Mouse (Mus musculus) stomach, embryonic 16.5 days (tissue): ENCODE data around the gene Commd8. TPM values are rescaled to one million over a fixed set of nuclear protein-coding genes. Genes with fewer than 3 reads are reported as not detected.

ENCODE experiments used
- ATAC-seq: fragments of 200-750 bp; cut with Nextera tagmentation; 2 replicates; pipeline ENCODE4 v1.8.0; 2017; ENCODE audit warnings: moderate number of reproducible peaks, moderate TSS enrichment; ENCODE audit not compliant: insufficient read depth, low FRiP score
- H3K27ac ChIP-seq: fragments of 300-500 bp; sonication (generic); 2 replicates; pipeline ENCODE4 v1.5.1; 2014; ENCODE audit warnings: low read length
- H3K27me3 ChIP-seq: fragments of 300-500 bp; sonication (generic); 2 replicates; pipeline ENCODE4 v1.6.1; 2014; ENCODE audit warnings: low read length, control low read depth, mixed read lengths; ENCODE audit not compliant: control insufficient read depth, insufficient read depth
- H3K36me3 ChIP-seq: fragments of 300-500 bp; sonication (generic); 2 replicates; pipeline ENCODE4 v1.6.1; 2014; ENCODE audit warnings: low read length; ENCODE audit not compliant: control insufficient read depth, insufficient read depth
- H3K4me1 ChIP-seq: fragments of 300-500 bp; sonication (generic); 2 replicates; pipeline ENCODE4 v1.6.1; 2014; ENCODE audit warnings: low read length, control low read depth, mixed read lengths; ENCODE audit not compliant: control insufficient read depth, insufficient read depth
- H3K4me2 ChIP-seq: fragments of 300-500 bp; sonication (generic); 2 replicates; pipeline ENCODE4 v1.6.1; 2014; ENCODE audit warnings: low read depth, low read length, mixed read lengths
- H3K4me3 ChIP-seq: fragments of 300-500 bp; sonication (generic); replicated peaks from 2 replicates; pipeline ENCODE4 v1.5.1; 2014; ENCODE audit warnings: mild to moderate bottlenecking, low read length
- H3K9ac ChIP-seq: fragments of 300-500 bp; sonication (generic); 2 replicates; pipeline ENCODE4 v1.6.1; 2014; ENCODE audit warnings: low read length
- H3K9me3 ChIP-seq: fragments of 300-500 bp; sonication (generic); replicated peaks from 2 replicates; pipeline ENCODE4 v1.6.1; 2016; ENCODE audit warnings: low read length, control low read depth; ENCODE audit not compliant: control insufficient read depth
- WGBS: fragments of 180-500 bp; shearing (Covaris S2); extraction: QIAGEN DNeasy Blood & Tissue Kit; methylation state at CpG from one replicate; pipeline ENCODE4 v1.1.7; 2014; 5-methylcytosine and 5-hydroxymethylcytosine counted together
- polyA plus RNA-seq: library from polyadenylated mRNA; unstranded; fragments of >200 nt; fragmentation: Nextera tagmentation; extraction: Ambion mirVana; gene quantifications from 2 replicates; pipeline ENCODE4 v1.2.1, GENCODE M21; 2015

Commd8 gene
- polyA plus RNA-seq, 1 experiment from 2014 or later: 136 TPM

- Histone ChIP-seq H3K36me3 (no peaks in the 10 kb centered on the region), H3K9me3 (no peaks in the 10 kb centered on the region), H3K4me2 (no peak overlapping the region), H3K4me1 (no peaks in the 10 kb centered on the region), H3K4me3 (no peak overlapping the region), H3K9ac (no peak overlapping the region), H3K27ac (no peak overlapping the region), H3K27me3 (no peaks in the 10 kb centered on the region)
- 32% methylated on average over 7 of the region's 7 CpGs for WGBS
- ATAC-seq: no peak
Observed at GRCm38 (mm10) chr5:72175530-72175929, 7.5 kb upstream of the Commd8 start.

GRCm38 (mm10) chr5:72175050-72175449, 7.1 kb upstream of the Commd8 start:
- no peak overlapping the region for H3K9ac ChIP-seq
- WGBS: 81% methylated on average over 4 of the region's 4 CpGs
- no peaks in the 10 kb centered on the region for H3K36me3 ChIP-seq
- no peak overlapping the region for H3K27ac ChIP-seq
- no peak overlapping the region for H3K4me3 ChIP-seq
- no peaks in the 10 kb centered on the region for H3K4me1 ChIP-seq
- H3K27me3 ChIP-seq: no peaks in the 10 kb centered on the region
- H3K9me3 ChIP-seq: no peaks in the 10 kb centered on the region
- no peak overlapping the region for H3K4me2 ChIP-seq
- ATAC-seq: no peak

- Histone ChIP-seq H3K4me2 (no peak overlapping the region), H3K9ac (no peak overlapping the region), H3K27me3 (no peaks in the 10 kb centered on the region), H3K4me3 (no peak overlapping the region), H3K36me3 (no peaks in the 10 kb centered on the region), H3K27ac (no peak overlapping the region), H3K4me1 (no peaks in the 10 kb centered on the region), H3K9me3 (no peaks in the 10 kb centered on the region)
- ATAC-seq: no peak
- 45% methylated on average over 1 of the region's 1 CpGs for WGBS
Observed at GRCm38 (mm10) chr5:72173521-72173920, 5.5 kb upstream of the Commd8 start.

- no peak for ATAC-seq
- H3K27ac ChIP-seq: no peak overlapping the region; the same call in 1 of the 2 replicates
- no peaks in the 10 kb centered on the region for H3K4me1 ChIP-seq
- H3K9me3 ChIP-seq: no peaks in the 10 kb centered on the region
- no peak overlapping the region for H3K4me3 ChIP-seq
- H3K36me3 ChIP-seq: no peaks in the 10 kb centered on the region
- WGBS: 30% methylated on average over 3 of the region's 3 CpGs
- H3K4me2 ChIP-seq: no peak overlapping the region
- H3K9ac ChIP-seq: no peak overlapping the region
- H3K27me3 ChIP-seq: no peaks in the 10 kb centered on the region
Observed at GRCm38 (mm10) chr5:72172675-72173074, 4.7 kb upstream of the Commd8 start.

GRCm38 (mm10) chr5:72170067-72170466, 2.1 kb upstream of the Commd8 start:
- Histone ChIP-seq H3K9ac (0 out of 2 replicates have a peak overlapping the region, but pooled peaks have one; percentile 8), H3K27me3 (no peaks in the 10 kb centered on the region), H3K4me3 (no peak overlapping the region), H3K4me1 (peaks cover 12% of the 10 kb centered on the region), H3K27ac (no peak overlapping the region), H3K9me3 (no peaks in the 10 kb centered on the region), H3K4me2 (no peak overlapping the region), H3K36me3 (no peaks in the 10 kb centered on the region)
- 53% methylated on average over 6 of the region's 6 CpGs for WGBS
- no peak for ATAC-seq

GRCm38 (mm10) chr5:72168285-72168621, 264 bp upstream of the Commd8 start:
- no peaks in the 10 kb centered on the region for H3K27me3 ChIP-seq
- under 1% methylated on average over 4 of the region's 4 CpGs for WGBS

GRCm38 (mm10) chr5:72164386-72164785, 3.6 kb downstream of the Commd8 start:
- Histone ChIP-seq H3K9me3 (no peaks in the 10 kb centered on the region), H3K4me1 (peaks cover 18% of the 10 kb centered on the region), H3K9ac (no peak overlapping the region), H3K36me3 (peaks cover 6% of the 10 kb centered on the region; the same call in 1 of the 2 replicates), H3K4me2 (no peak overlapping the region), H3K27me3 (no peaks in the 10 kb centered on the region), H3K4me3 (no peak overlapping the region), H3K27ac (no peak overlapping the region)
- ATAC-seq: no peak
- WGBS: 50% methylated on average over 7 of the region's 7 CpGs

More at GRCm38 (mm10) chr5:72168285-72168621, 264 bp upstream of the Commd8 start:
- Histone ChIP-seq H3K36me3 (no peaks in the 10 kb centered on the region), H3K9ac (no peak overlapping the region; the same call in 1 of the 2 replicates), H3K9me3 (no peaks in the 10 kb centered on the region), H3K4me1 (peaks cover 18% of the 10 kb centered on the region), H3K27ac (peak overlapping the region; percentile 36), H3K4me2 (peak overlapping the region; percentile 47), H3K4me3 (peak overlapping the region; percentile 92)
- no peak; the same call in 1 of the 2 replicates for ATAC-seq

- Histone ChIP-seq H3K9me3 (no peaks in the 10 kb centered on the region), H3K4me3 (no peak overlapping the region), H3K27ac (no peak overlapping the region), H3K4me2 (no peak overlapping the region), H3K4me1 (peaks cover 18% of the 10 kb centered on the region), H3K27me3 (no peaks in the 10 kb centered on the region), H3K36me3 (peaks cover 12% of the 10 kb centered on the region; the same call in 1 of the 2 replicates), H3K9ac (no peak overlapping the region)
- ATAC-seq: no peak
- 83% methylated on average over 5 of the region's 5 CpGs for WGBS
Observed at GRCm38 (mm10) chr5:72162855-72163254, 5.1 kb downstream of the Commd8 start.

- Histone ChIP-seq H3K27me3 (no peaks in the 10 kb centered on the region), H3K36me3 (peaks cover 21% of the 10 kb centered on the region; the same call in 1 of the 2 replicates), H3K9me3 (no peaks in the 10 kb centered on the region), H3K27ac (no peak overlapping the region), H3K9ac (no peak overlapping the region), H3K4me2 (no peak overlapping the region), H3K4me1 (0 out of 2 replicates have a peak, but pooled peaks cover 8% of the 10 kb centered on the region), H3K4me3 (no peak overlapping the region)
- ATAC-seq: no peak
- WGBS: 86% methylated on average over 11 of the region's 11 CpGs
Observed at GRCm38 (mm10) chr5:72160781-72161485, 7.1 kb downstream of the Commd8 start.
